Mouse (Mus musculus): Measurements from ENCODE around the gene Fam131b. TPM values are rescaled to one million over a fixed set of nuclear protein-coding genes. Genes with fewer than 3 reads are reported as not detected.
A peak's percentile ranks its signal among the peaks of the same experiment; 100 is the strongest.

Fam131b gene
- total and polyA plus RNA-seq, 3 experiments: 0.60 to 0.82 (median 0.61) TPM

DNA sequence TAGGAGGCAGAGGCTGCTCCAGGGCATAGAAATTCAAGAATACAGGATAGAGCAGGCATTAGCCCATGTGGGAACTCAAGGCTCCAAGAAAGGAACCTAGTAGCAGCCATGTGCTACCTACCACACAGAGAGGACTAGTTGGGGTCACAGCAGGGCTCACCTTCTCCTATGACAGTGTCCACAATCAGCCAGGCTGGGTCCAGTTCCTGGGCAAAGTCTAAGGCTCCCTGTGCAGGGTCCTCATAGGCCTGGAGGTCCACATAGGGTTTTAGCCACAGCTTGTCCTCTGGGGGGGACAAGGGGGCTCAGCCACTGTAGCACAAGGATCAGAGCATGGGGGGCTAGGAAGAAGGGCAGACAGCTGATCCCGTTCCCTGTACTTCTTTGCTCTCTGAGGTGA, 38.1 kb upstream of the Fam131b start:
- TF ChIP-seq EP300 (IDR thresholded peaks at IDR 0.05; ENCODE audit: insufficient read depth, low read depth, low read length) (no peak), POLR2A (IDR thresholded peaks at IDR 0.05; ENCODE audit: insufficient read depth, low read depth, low read length) (no peak), CTCF (IDR thresholded peaks at IDR 0.05) (no peak)
- H3K4me3 ChIP-seq: no peak overlapping the region

GRCm38 (mm10) chr6:42362074-42362473, 37.6 kb upstream of the Fam131b start:
- H3K9ac ChIP-seq (ENCODE audit: low read depth, low read length): no peak overlapping the region

More for the DNA sequence above, 38.1 kb upstream of the Fam131b start:
- WGBS: 70% methylated on average over 1 of the region's 1 CpGs
- H3K4me1 ChIP-seq (ENCODE audit: control insufficient read depth, insufficient read depth, low read length): peaks cover 31% of the 10 kb centered on the region
- no peaks in the 10 kb centered on the region for H3K79me2 ChIP-seq (replicated peaks; ENCODE audit: control insufficient read depth, insufficient read depth, low read length)
- H3K36me3 ChIP-seq (ENCODE audit: control insufficient read depth, insufficient read depth, low read length): peaks cover 15% of the 10 kb centered on the region
- peak in 1 of 2 experiments; percentile 18 for DNase-seq
- intact Hi-C loops (cut with DNase I): no loop called here
- no peaks in the 10 kb centered on the region for H3K27me3 ChIP-seq (ENCODE audit: control insufficient read depth, insufficient read depth, low read length)
- H3K27ac ChIP-seq: no peak overlapping the region
- 0 out of 2 replicates have a peak overlapping the region, but pooled peaks have one; percentile 14 for H3K9ac ChIP-seq (ENCODE audit: low read depth, low read length)

GRCm38 (mm10) chr6:42361041-42361895, 36.8 kb upstream of the Fam131b start:
- H3K27ac ChIP-seq: no peak overlapping the region

More at GRCm38 (mm10) chr6:42362074-42362473, 37.6 kb upstream of the Fam131b start:
- WGBS: 25% methylated on average over 1 of the region's 1 CpGs
- Histone ChIP-seq H3K27me3 (ENCODE audit: control insufficient read depth, insufficient read depth, low read length) (no peaks in the 10 kb centered on the region), H3K36me3 (ENCODE audit: control insufficient read depth, insufficient read depth, low read length) (peaks cover 15% of the 10 kb centered on the region), H3K4me1 (ENCODE audit: control insufficient read depth, insufficient read depth, low read length) (peaks cover 31% of the 10 kb centered on the region), H3K4me3 (no peak overlapping the region), H3K27ac (no peak overlapping the region), H3K79me2 (replicated peaks; ENCODE audit: control insufficient read depth, insufficient read depth, low read length) (no peaks in the 10 kb centered on the region)
- DNase-seq: peak in 1 of 2 experiments; percentile 28
- TF ChIP-seq CTCF (IDR thresholded peaks at IDR 0.05) (no peak), POLR2A (IDR thresholded peaks at IDR 0.05; ENCODE audit: insufficient read depth, low read depth, low read length) (0 out of 2 replicates have a peak, but pooled peaks have one; percentile 12)
- intact Hi-C loops (cut with DNase I): no loop called here

GRCm38 (mm10) chr6:42360231-42360840, 35.9 kb upstream of the Fam131b start:
- H3K79me2 ChIP-seq (replicated peaks; ENCODE audit: control insufficient read depth, insufficient read depth, low read length): no peaks in the 10 kb centered on the region
- H3K4me1 ChIP-seq (ENCODE audit: control insufficient read depth, insufficient read depth, low read length): peaks cover 34% of the 10 kb centered on the region
- DNase-seq: no peak
- no peak; the same call in 1 of the 2 replicates for TF ChIP-seq POLR2A (IDR thresholded peaks at IDR 0.05; ENCODE audit: insufficient read depth, low read depth, low read length)
- TF ChIP-seq CTCF (IDR thresholded peaks at IDR 0.05): no peak
- TF ChIP-seq EP300 (IDR thresholded peaks at IDR 0.05; ENCODE audit: insufficient read depth, low read depth, low read length): no peak
- H3K4me3 ChIP-seq: no peak overlapping the region
- H3K27ac ChIP-seq: peak overlapping the region; percentile 62
- H3K36me3 ChIP-seq (ENCODE audit: control insufficient read depth, insufficient read depth, low read length): peaks cover 15% of the 10 kb centered on the region
- 56% methylated on average over 6 of the region's 6 CpGs for WGBS
- intact Hi-C loops (cut with DNase I): no loop called here
- H3K9ac ChIP-seq (ENCODE audit: low read depth, low read length): no peak overlapping the region
- H3K27me3 ChIP-seq (ENCODE audit: control insufficient read depth, insufficient read depth, low read length): no peaks in the 10 kb centered on the region

More at GRCm38 (mm10) chr6:42361041-42361895, 36.8 kb upstream of the Fam131b start:
- peaks cover 15% of the 10 kb centered on the region for H3K36me3 ChIP-seq (ENCODE audit: control insufficient read depth, insufficient read depth, low read length)
- TF ChIP-seq CTCF (IDR thresholded peaks at IDR 0.05): no peak
- no peak for TF ChIP-seq POLR2A (IDR thresholded peaks at IDR 0.05; ENCODE audit: insufficient read depth, low read depth, low read length)
- no peak for TF ChIP-seq EP300 (IDR thresholded peaks at IDR 0.05; ENCODE audit: insufficient read depth, low read depth, low read length)
- WGBS: 92% methylated on average over 13 of the region's 13 CpGs
- H3K9ac ChIP-seq (ENCODE audit: low read depth, low read length): no peak overlapping the region
- no peak overlapping the region for H3K4me3 ChIP-seq
- peak in 1 of 2 experiments; percentile 19 for DNase-seq
- intact Hi-C loops (cut with DNase I): no loop called here
- H3K27me3 ChIP-seq (ENCODE audit: control insufficient read depth, insufficient read depth, low read length): no peaks in the 10 kb centered on the region
- peaks cover 34% of the 10 kb centered on the region for H3K4me1 ChIP-seq (ENCODE audit: control insufficient read depth, insufficient read depth, low read length)
- H3K79me2 ChIP-seq (replicated peaks; ENCODE audit: control insufficient read depth, insufficient read depth, low read length): no peaks in the 10 kb centered on the region

GRCm38 (mm10) chr6:42359364-42360147, 35.1 kb upstream of the Fam131b start:
- WGBS: 16% methylated on average over 9 of the region's 9 CpGs
- Histone ChIP-seq H3K4me1 (ENCODE audit: control insufficient read depth, insufficient read depth, low read length) (peaks cover 37% of the 10 kb centered on the region), H3K79me2 (replicated peaks; ENCODE audit: control insufficient read depth, insufficient read depth, low read length) (no peaks in the 10 kb centered on the region), H3K9ac (ENCODE audit: low read depth, low read length) (no peak overlapping the region), H3K27ac (peak overlapping the region; percentile 62), H3K27me3 (ENCODE audit: control insufficient read depth, insufficient read depth, low read length) (no peaks in the 10 kb centered on the region), H3K36me3 (ENCODE audit: control insufficient read depth, insufficient read depth, low read length) (peaks cover 19% of the 10 kb centered on the region), H3K4me3 (no peak overlapping the region)
- intact Hi-C loops (cut with DNase I): no loop called here
- TF ChIP-seq POLR2A (IDR thresholded peaks at IDR 0.05; ENCODE audit: insufficient read depth, low read depth, low read length) (peak; percentile 41; the same call in 1 of the 2 replicates), EP300 (IDR thresholded peaks at IDR 0.05; ENCODE audit: insufficient read depth, low read depth, low read length) (peak; percentile 57; the same call in 1 of the 2 replicates), CTCF (IDR thresholded peaks at IDR 0.05) (no peak)
- DNase-seq: peak; percentile 44 to 53
